Mouse (Mus musculus) MEL (cell line): ENCODE results near the gene Tiam1.

ENCODE experiments used
- BHLHE40 ChIP-seq: IDR thresholded peaks from 2 replicates; pipeline ENCODE4 v1.6.1; 2012; ENCODE audit warnings: low read depth, mild to moderate bottlenecking, inconsistent platforms, low read length, improper control_type of control experiment, borderline replicate concordance
- CTCF ChIP-seq, 3 experiments: IDR thresholded peaks in 2 of 3; conservative IDR thresholded peaks in 1 of 3; 2 replicates each; pipeline ENCODE4 v1.5.1; 2011 to 2012; ENCODE audit warnings: low read length in 3 of 3, low read depth in 2 of 3, mild to moderate bottlenecking in 2 of 3, improper control_type of control experiment in 1 of 3, inconsistent platforms in 1 of 3, mixed read lengths in 1 of 3, moderate library complexity in 1 of 3; ENCODE audit not compliant: control insufficient read depth in 1 of 3, insufficient read depth in 1 of 3, poor library complexity in 1 of 3, severe bottlenecking in 1 of 3
- ELF1 ChIP-seq: IDR thresholded peaks from 2 replicates; pipeline ENCODE4 v1.6.1; 2014; ENCODE audit warnings: low read depth, mild to moderate bottlenecking, inconsistent platforms, low read length, improper control_type of control experiment, moderate library complexity
- EP300 ChIP-seq, 2 experiments: IDR thresholded peaks; 2 replicates each; pipeline ENCODE4 v1.6.1; 2011; ENCODE audit warnings: improper control_type of control experiment in 2 of 2, low read length in 2 of 2, low read depth in 1 of 2, mild to moderate bottlenecking in 1 of 2
- MAZ ChIP-seq: IDR thresholded peaks from 2 replicates; pipeline ENCODE4 v1.6.1; 2012; ENCODE audit warnings: low read depth, mild to moderate bottlenecking, inconsistent platforms, low read length, improper control_type of control experiment
- NRF1 ChIP-seq: IDR thresholded peaks from 2 replicates; pipeline ENCODE4 v1.6.1; 2014; ENCODE audit warnings: low read depth, mild to moderate bottlenecking, inconsistent platforms, low read length, improper control_type of control experiment, moderate library complexity; ENCODE audit not compliant: poor library complexity, insufficient read depth, severe bottlenecking
- POLR2A ChIP-seq, 2 experiments: IDR thresholded peaks; 2 replicates each; pipeline ENCODE4 v1.6.1; 2011 to 2012; ENCODE audit warnings: low read length in 2 of 2, mild to moderate bottlenecking in 2 of 2, control low read depth in 1 of 2, improper control_type of control experiment in 1 of 2, low read depth in 1 of 2, moderate library complexity in 1 of 2; ENCODE audit not compliant: control insufficient read depth in 1 of 2, insufficient read depth in 1 of 2, poor library complexity in 1 of 2
- SIN3A ChIP-seq: IDR thresholded peaks from 2 replicates; pipeline ENCODE4 v1.6.1; 2012; ENCODE audit warnings: low read length, improper control_type of control experiment, inconsistent platforms
- TAL1 ChIP-seq: IDR thresholded peaks from 2 replicates; pipeline ENCODE4 v1.6.1; 2012; ENCODE audit warnings: mild to moderate bottlenecking, inconsistent platforms, low read length, moderate library complexity, mixed read lengths
- ZC3H11A ChIP-seq: IDR thresholded peaks from 2 replicates; pipeline ENCODE4 v1.6.1; 2012; ENCODE audit warnings: low read depth, mild to moderate bottlenecking, inconsistent platforms, low read length, improper control_type of control experiment

GRCm38 (mm10) chr16:90072651-90073050 is 70.9 kb downstream of the Tiam1 start:
- no peak for TF ChIP-seq CTCF (IDR thresholded peaks at IDR 0.05 in 2 of 3, conservative IDR thresholded peaks at IDR 0.05 in 1 of 3; ENCODE audit: control insufficient read depth in 1 of 3, insufficient read depth in 1 of 3, low read depth in 2 of 3, low read length in 3 of 3, poor library complexity in 1 of 3, severe bottlenecking in 1 of 3)
- no peak for TF ChIP-seq MAZ
- TF ChIP-seq POLR2A (IDR thresholded peaks at IDR 0.05; ENCODE audit: control insufficient read depth in 1 of 2, insufficient read depth in 1 of 2, low read depth in 1 of 2, low read length in 2 of 2, poor library complexity in 1 of 2): no peak
- TF ChIP-seq BHLHE40: peak; percentile 78; the same call in 1 of the 2 replicates
- peak; percentile 37 to 48; a peak in 1 of 4 replicates for TF ChIP-seq EP300 (IDR thresholded peaks at IDR 0.05; ENCODE audit: low read depth in 1 of 2, low read length in 2 of 2)
- peak; percentile 92 for TF ChIP-seq SIN3A
- no peak for TF ChIP-seq ELF1
- no peak for TF ChIP-seq TAL1
- TF ChIP-seq NRF1: no peak
- TF ChIP-seq ZC3H11A: no peak
